ENCODE assay signal across 25 mouse cellular contexts in genomic region chr7:14308671-14309070, GRCm38 (mm10). TPM values are rescaled to one million over a fixed set of nuclear protein-coding genes. Genes with fewer than 3 reads are reported as not detected.
"Had no signal": no experiment of that assay in that cellular context is flagged by ENCODE, and none has a peak within 500 bp of the region (broad histone marks: within the 10 kb centered on the region; RNA-seq: fewer than 3 reads in every experiment).

No protein-coding gene starts in this region.

- H3K9ac ChIP-seq: neural tube, embryonic 13.5 days; neural tube, embryonic 15.5 days; stomach, embryonic 15.5 days had no signal

- H3K9me3 ChIP-seq: neural tube, embryonic 15.5 days; stomach, embryonic 15.5 days had no signal

- H3K4me1 ChIP-seq: neural tube, embryonic 13.5 days; neural tube, embryonic 15.5 days; stomach, embryonic 15.5 days had no signal

- H3K4me2 ChIP-seq: neural tube, embryonic 13.5 days; neural tube, embryonic 15.5 days; stomach, embryonic 15.5 days had no signal

- H3K27ac ChIP-seq: neural tube, embryonic 13.5 days; neural tube, embryonic 15.5 days; stomach, embryonic 15.5 days; stomach, postnatal 0 days had no signal

- H3K27me3 ChIP-seq: neural tube, embryonic 13.5 days; neural tube, embryonic 15.5 days; stomach, embryonic 15.5 days had no signal

- H3K4me3 ChIP-seq: neural tube, embryonic 13.5 days; neural tube, embryonic 15.5 days; stomach, embryonic 15.5 days had no signal

- H3K36me3 ChIP-seq: neural tube, embryonic 13.5 days; neural tube, embryonic 15.5 days; stomach, embryonic 15.5 days had no signal

- DNase-seq: retina, postnatal 1 day; right cerebral cortex, adult 18-20 months; right cerebral cortex, postnatal 14 days; right cerebral cortex, postnatal 25 days; right cerebral cortex, postnatal 4 days; spleen, adult 18-20 months; thymus, adult 18-20 months; thymus, adult 2 months; thymus, postnatal 14 days; thymus, postnatal 25 days; thymus, postnatal 36 days; thymus, postnatal 4 days had no signal

RNA-seq across cellular contexts. Expression of gene Obox8, which starts 24.7 kb away (rescaled TPM):
- total RNA-seq: neutrophil, adult 5-6 weeks had no signal
- polyA plus RNA-seq: neural tube, embryonic 13.5 days; neural tube, embryonic 14.5 days; neural tube, embryonic 15.5 days; small intestine, adult 2 months; spleen, adult 2 months; stomach, embryonic 14.5 days; stomach, embryonic 15.5 days; stomach, embryonic 16.5 days; stomach, postnatal 0 days; testis, adult 2 months; thymus, adult 2 months; thymus, postnatal 0 days; urinary bladder, adult 2 months had no signal

RNA-seq across cellular contexts. Expression of gene Sult2a6, which starts 54.0 kb away (rescaled TPM):
- total RNA-seq: neutrophil, adult 5-6 weeks had no signal
- polyA plus RNA-seq: neural tube, embryonic 13.5 days; neural tube, embryonic 14.5 days; neural tube, embryonic 15.5 days; small intestine, adult 2 months; spleen, adult 2 months; stomach, embryonic 14.5 days; stomach, embryonic 15.5 days; stomach, embryonic 16.5 days; stomach, postnatal 0 days; testis, adult 2 months; thymus, adult 2 months; thymus, postnatal 0 days; urinary bladder, adult 2 months had no signal
